Mouse (Mus musculus) central nervous system, embryonic 18 days (tissue): ENCODE results near the gene Ncln. TPM values are rescaled to one million over a fixed set of nuclear protein-coding genes. Genes with fewer than 3 reads are reported as not detected.

ENCODE experiments used
- polyA plus RNA-seq: library from polyadenylated mRNA; depleted of rRNA; stranded (reverse); fragments of >200 nt; gene quantifications from 2 replicates; pipeline ENCODE4 v1.2.3, GENCODE M21; 2012; rRNA removed

The Ncln gene
- 141 and 144 TPM in 2 replicates for polyA plus RNA-seq

DNA sequence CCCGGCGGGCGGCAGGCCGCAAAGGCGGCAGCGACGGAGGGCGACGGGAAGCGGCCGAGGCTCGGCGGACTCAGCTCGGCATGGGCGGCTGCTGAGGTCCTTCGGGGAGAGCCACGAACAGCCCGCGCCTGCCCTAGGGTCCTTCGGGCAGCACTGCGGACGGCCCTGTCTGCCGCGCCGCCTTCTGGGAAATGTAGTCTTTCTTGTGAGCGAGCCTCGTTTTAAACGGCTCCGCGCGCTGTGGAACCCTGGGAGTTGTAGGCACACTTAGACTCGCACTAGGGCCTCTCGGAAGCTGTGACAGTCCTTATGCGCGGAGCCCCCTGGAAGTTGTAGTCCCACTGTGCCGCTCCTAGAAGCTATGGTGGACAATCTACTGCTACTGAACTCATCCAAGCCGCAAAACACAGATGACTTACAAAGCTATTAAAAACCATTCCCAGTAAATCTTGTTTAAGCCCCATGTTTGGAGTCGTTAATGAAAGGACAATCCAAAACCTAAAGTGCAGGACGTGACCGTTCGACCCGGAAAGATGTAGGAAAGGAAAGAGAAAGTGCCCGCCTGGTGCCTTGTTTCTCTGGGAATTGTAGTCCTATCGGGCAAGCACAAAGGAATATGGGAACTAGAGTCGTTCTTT, at the start of gene Ncln:
Gene Ncln, minus strand, starts transcription at position 129 of the 638 bp plus-strand sequence.

DNA sequence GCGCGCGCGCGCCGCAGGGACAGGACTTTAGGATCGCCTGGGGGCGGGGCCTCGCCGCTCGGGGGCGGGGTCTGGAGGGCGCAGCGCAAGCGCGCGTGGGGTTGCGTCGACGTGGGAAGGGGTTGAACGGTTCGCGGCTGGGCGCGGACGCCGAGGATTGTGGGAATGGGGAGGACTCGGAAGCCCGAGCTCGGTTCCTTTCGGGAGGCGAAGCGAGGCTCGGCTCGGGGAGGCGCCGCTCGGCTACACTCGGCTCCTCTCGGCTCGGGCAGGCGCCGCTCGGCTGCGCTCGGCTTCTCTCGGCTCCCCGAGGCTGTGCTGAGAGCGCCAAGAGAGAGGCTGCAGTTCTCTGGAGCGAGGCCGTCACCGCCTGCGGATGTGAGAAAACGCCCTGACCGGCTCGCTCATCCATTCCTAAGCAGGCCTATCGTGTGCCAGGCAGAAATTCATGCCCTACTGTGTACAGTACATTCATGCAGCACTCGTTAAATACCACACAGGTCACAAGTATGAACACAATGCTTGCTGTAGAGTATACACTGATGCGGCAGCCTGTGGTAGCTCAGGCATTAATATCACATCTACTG, 49.1 kb upstream of the Ncln start, which contains the start of gene Gna11:
Gene Gna11, minus strand, starts transcription at position 30 of the 587 bp plus-strand sequence.

DNA sequence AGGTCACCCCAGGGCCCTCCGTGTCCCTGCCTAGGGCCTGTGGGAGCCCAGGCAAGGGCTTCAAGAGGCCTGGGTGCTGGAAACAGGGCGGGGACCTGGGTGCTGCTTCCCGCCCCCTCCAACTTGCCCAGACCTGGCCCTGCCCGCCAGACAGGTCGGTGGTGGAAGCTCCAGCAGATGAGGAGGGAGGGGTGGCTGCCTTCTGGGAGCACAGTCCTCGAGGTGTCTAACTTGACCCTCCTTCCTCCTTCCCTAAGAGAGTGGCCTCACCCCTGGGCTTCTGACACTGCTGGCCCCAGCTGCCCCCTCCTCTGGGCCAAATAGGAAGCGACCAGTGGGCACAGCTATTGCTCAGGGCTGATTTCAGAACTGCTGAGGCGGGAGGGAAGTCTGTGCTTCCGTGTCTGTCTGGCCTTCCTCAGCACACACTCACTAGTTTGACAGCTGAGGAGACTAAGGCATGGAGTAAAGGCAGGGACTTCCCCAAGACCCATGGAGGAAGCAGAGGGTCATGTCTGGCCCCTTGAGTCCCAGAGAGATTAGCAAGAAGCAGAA, 27.9 kb upstream of the Ncln start, which contains the start of gene Gna15:
Gene Gna15, minus strand, starts transcription at position 175 of the 555 bp plus-strand sequence.

DNA sequence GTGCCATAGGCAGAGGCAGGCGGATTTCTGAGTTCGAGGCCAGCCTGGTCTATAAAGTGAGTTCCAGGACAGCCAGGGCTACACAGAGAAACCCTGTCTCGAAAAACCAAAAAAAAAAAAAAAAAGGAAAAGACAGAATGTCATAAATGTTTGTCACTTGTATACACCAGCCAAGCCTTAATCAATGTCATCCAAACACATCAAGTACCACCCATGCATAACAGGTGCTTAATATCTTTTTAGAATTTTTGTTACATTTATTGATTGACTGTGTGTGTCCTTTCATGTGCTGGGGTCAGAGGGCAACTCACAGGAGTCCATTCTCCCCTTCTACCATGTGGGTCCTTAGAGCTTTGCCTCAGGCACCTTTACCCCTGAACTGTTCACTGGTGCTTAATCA, 3.8 kb upstream of the Ncln start, which contains the start of gene S1pr4:
Gene S1pr4, minus strand, starts transcription at position 101 of the 400 bp plus-strand sequence.

DNA sequence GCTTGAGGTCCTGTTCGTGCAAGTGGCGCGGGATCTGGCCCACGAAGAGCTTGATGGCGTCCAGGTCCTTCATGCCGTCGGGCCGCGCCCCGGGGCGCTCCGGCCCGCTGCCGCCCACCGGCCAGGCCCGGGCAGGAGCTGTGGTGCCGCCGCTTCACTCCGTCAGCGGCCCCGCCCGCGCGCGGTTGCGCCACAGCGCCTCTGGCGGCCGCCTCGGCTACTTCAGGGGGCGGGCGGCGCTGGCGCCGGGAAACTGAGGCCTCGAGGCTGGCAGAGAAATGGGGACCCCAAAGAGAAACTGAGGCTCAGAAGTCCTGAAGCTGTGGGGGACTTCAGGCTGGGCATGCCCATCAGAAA, 13.7 kb downstream of the Ncln start, which contains the start of gene Celf5:
Gene Celf5, minus strand, starts transcription at position 177 of the 357 bp plus-strand sequence.

DNA sequence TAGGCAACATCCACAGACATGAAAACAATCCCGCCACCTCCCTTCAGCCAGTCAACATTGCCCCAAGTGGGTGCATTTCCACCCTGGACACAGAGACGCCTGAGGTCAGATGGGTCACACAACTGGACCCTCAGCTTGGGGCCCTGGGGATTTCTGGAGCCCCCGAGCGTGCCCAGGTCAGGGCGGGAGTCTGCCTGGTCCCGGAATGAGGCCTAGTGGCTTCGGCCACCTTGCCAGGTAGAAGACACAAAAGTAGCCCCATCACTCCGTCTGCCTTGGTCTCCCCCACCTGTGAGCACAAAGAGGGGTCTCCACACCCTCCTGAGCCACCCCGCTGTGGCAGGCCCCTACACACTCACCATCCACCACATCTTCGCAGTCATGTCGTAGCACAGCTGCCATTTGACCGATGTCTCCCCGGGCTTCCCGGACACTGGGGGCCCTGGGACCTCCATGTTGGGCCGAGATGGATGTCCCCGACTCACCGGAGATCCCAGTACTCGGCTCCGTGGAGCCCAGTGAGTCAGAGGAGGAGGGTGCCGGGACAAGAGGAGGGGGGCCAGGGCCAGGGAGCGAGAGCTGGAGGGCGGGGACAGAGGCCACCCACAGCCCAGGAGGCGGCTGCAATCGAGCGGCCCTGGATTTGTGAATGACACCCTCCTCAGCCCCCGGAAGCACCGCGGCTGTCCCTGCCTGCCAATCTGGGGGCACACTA, 40.9 kb downstream of the Ncln start, which contains the start of gene Nfic:
Gene Nfic, minus strand, starts transcription at position 455 of the 715 bp plus-strand sequence.

Other genes with a start within 250 kb of the Ncln start
- gene Matk, start 243.5 kb downstream of the Ncln start, polyA plus RNA-seq = 160 and 167 TPM in 2 replicates
- gene Mrpl54, start 229.5 kb downstream of the Ncln start, polyA plus RNA-seq = 61.6 and 82.0 TPM in 2 replicates
- 43.6 and 46.7 TPM in 2 replicates for gene Apba3, start 229.4 kb downstream of the Ncln start, polyA plus RNA-seq
- 4.7 and 5.7 TPM in 2 replicates for gene Tjp3, start 204.8 kb downstream of the Ncln start, polyA plus RNA-seq
- gene Pip5k1c, start 203.4 kb downstream of the Ncln start, polyA plus RNA-seq = 209 and 257 TPM in 2 replicates
- gene Cactin, start 175.3 kb downstream of the Ncln start, polyA plus RNA-seq = 31.3 and 32.6 TPM in 2 replicates
- gene Tbxa2r, start 167.7 kb downstream of the Ncln start, polyA plus RNA-seq = 2.9 and 3.2 TPM in 2 replicates
- gene Gipc3, start 153.1 kb downstream of the Ncln start, polyA plus RNA-seq = 0.08 and 0.09 TPM in 2 replicates
- gene Hmg20b, start 145.9 kb downstream of the Ncln start, polyA plus RNA-seq = 29.3 and 32.0 TPM in 2 replicates
- gene Mfsd12, start 138.9 kb downstream of the Ncln start, polyA plus RNA-seq = 17.9 and 18.2 TPM in 2 replicates
- gene 4930404N11Rik, start 130.6 kb downstream of the Ncln start, polyA plus RNA-seq = 0.48 TPM in 1 of 2 replicates, not detected in the other
- 138 and 139 TPM in 2 replicates for gene Fzr1, start 117.9 kb downstream of the Ncln start, polyA plus RNA-seq
- gene Dohh, start 112.0 kb downstream of the Ncln start, polyA plus RNA-seq = 66.2 and 66.7 TPM in 2 replicates
- gene Gm48551, start 111.9 kb downstream of the Ncln start, polyA plus RNA-seq = 6.6 and 8.8 TPM in 2 replicates
- gene Gm48552, start 107.4 kb downstream of the Ncln start, polyA plus RNA-seq = 7.0 and 10.1 TPM in 2 replicates
- gene Smim24, start 103.3 kb downstream of the Ncln start, polyA plus RNA-seq = 3.9 and 4.1 TPM in 2 replicates
- 8.6 and 8.9 TPM in 2 replicates for gene Nfic, start 40.8 kb downstream of the Ncln start, polyA plus RNA-seq
- 300 and 400 TPM in 2 replicates for gene Celf5, start 13.7 kb downstream of the Ncln start, polyA plus RNA-seq
- 0.23 and 0.24 TPM in 2 replicates for gene S1pr4, start 3.7 kb upstream of the Ncln start, polyA plus RNA-seq
- gene Gna15, start 27.8 kb upstream of the Ncln start, polyA plus RNA-seq = 0.74 and 0.98 TPM in 2 replicates
- 115 and 121 TPM in 2 replicates for gene Gna11, start 48.8 kb upstream of the Ncln start, polyA plus RNA-seq
- gene Aes, start 63.1 kb upstream of the Ncln start, polyA plus RNA-seq = 591 and 640 TPM in 2 replicates
- 117 and 122 TPM in 2 replicates for gene Tle2, start 78.2 kb upstream of the Ncln start, polyA plus RNA-seq
- gene Tle6, start 104.7 kb upstream of the Ncln start, polyA plus RNA-seq = 9.6 and 12.3 TPM in 2 replicates
- gene BC025920, start 109.9 kb upstream of the Ncln start, polyA plus RNA-seq = 3.9 and 4.6 TPM in 2 replicates
- 45.2 and 51.5 TPM in 2 replicates for gene Sirt6, start 131.4 kb upstream of the Ncln start, polyA plus RNA-seq
- gene Ankrd24, start 132.1 kb upstream of the Ncln start, polyA plus RNA-seq = 121 and 135 TPM in 2 replicates
- gene Gm10778, start 152.7 kb upstream of the Ncln start, polyA plus RNA-seq = 3.8 and 4.0 TPM in 2 replicates
- 6.7 and 7.2 TPM in 2 replicates for gene Zfp433, start 208.4 kb upstream of the Ncln start, polyA plus RNA-seq